Mouse (Mus musculus): Measurements from ENCODE around the gene Crip2.

The Crip2 gene

GRCm38 (mm10) chr12:113147481-113147880 is 7.4 kb downstream of the Crip2 start:
- DNase-seq (ENCODE audit: extremely low spot score), result no peak

- no peak for DNase-seq (ENCODE audit: extremely low spot score)
Measured at GRCm38 (mm10) chr12:113148381-113149035, 8.5 kb downstream of the Crip2 start.

GRCm38 (mm10) chr12:113149341-113149740 is 9.3 kb downstream of the Crip2 start:
- no peak for DNase-seq (ENCODE audit: extremely low spot score)

- no peak for DNase-seq (ENCODE audit: extremely low spot score)
Measured at GRCm38 (mm10) chr12:113149896-113150295, 9.9 kb downstream of the Crip2 start.

GRCm38 (mm10) chr12:113150591-113150990 is 10.6 kb downstream of the Crip2 start:
- DNase-seq (ENCODE audit: extremely low spot score), result no peak

- DNase-seq (ENCODE audit: extremely low spot score), result no peak
Measured at GRCm38 (mm10) chr12:113151046-113151445, 11.0 kb downstream of the Crip2 start.

GRCm38 (mm10) chr12:113151661-113152271 is 11.7 kb downstream of the Crip2 start:
- DNase-seq (ENCODE audit: extremely low spot score), result peak; percentile 70

- DNase-seq (ENCODE audit: extremely low spot score), result no peak
Measured at GRCm38 (mm10) chr12:113152272-113152661, 12.2 kb downstream of the Crip2 start.

- no peak for DNase-seq (ENCODE audit: extremely low spot score)
Measured at GRCm38 (mm10) chr12:113152991-113153525, 13.0 kb downstream of the Crip2 start.

- no peak for DNase-seq (ENCODE audit: extremely low spot score)
Measured at GRCm38 (mm10) chr12:113153971-113154370, 13.9 kb downstream of the Crip2 start.

- DNase-seq (ENCODE audit: extremely low spot score), result no peak
Measured at GRCm38 (mm10) chr12:113154747-113155075, 14.7 kb downstream of the Crip2 start.

- no peak for DNase-seq (ENCODE audit: extremely low spot score)
Measured at GRCm38 (mm10) chr12:113155076-113155771, 15.2 kb downstream of the Crip2 start.

GRCm38 (mm10) chr12:113155887-113156539 is 16.0 kb downstream of the Crip2 start, which contains the start of gene Tedc1:
Tedc1 (plus strand) TSS chr12:113156421.
- peak; percentile 98 for DNase-seq (ENCODE audit: extremely low spot score)

- DNase-seq (ENCODE audit: extremely low spot score), result no peak
Measured at GRCm38 (mm10) chr12:113156540-113156929, 16.5 kb downstream of the Crip2 start.

GRCm38 (mm10) chr12:113157002-113157401 is 17.0 kb downstream of the Crip2 start:
- DNase-seq (ENCODE audit: extremely low spot score), result no peak

- no peak for DNase-seq (ENCODE audit: extremely low spot score)
Measured at GRCm38 (mm10) chr12:113157521-113157920, 17.5 kb downstream of the Crip2 start.

GRCm38 (mm10) chr12:113157971-113158370 is 17.9 kb downstream of the Crip2 start:
- DNase-seq (ENCODE audit: extremely low spot score), result no peak

- no peak for DNase-seq (ENCODE audit: extremely low spot score)
Measured at GRCm38 (mm10) chr12:113163561-113164006, 23.5 kb downstream of the Crip2 start.

GRCm38 (mm10) chr12:113168031-113168536 is 28.0 kb downstream of the Crip2 start:
- DNase-seq (ENCODE audit: extremely low spot score), result no peak

GRCm38 (mm10) chr12:113176960-113177725 is 37.1 kb downstream of the Crip2 start:
- no peak for DNase-seq (ENCODE audit: extremely low spot score)

GRCm38 (mm10) chr12:113181020-113181419 is 41.0 kb downstream of the Crip2 start:
- no peak for DNase-seq (ENCODE audit: extremely low spot score)
